Mouse (Mus musculus) erythroblast, embryonic 14.5 days (primary cell): ENCODE measurements around the gene Myo1a.

Experiments
- GATA1 ChIP-seq: IDR thresholded peaks from 2 replicates; pipeline ENCODE4 v1.6.1; 2012; ENCODE audit warnings: low read length, inconsistent platforms, mixed read lengths
- TAL1 ChIP-seq: IDR thresholded peaks from 3 replicates; pipeline ENCODE4 v1.6.1; 2012; ENCODE audit warnings: low read length, inconsistent platforms, mixed read lengths

DNA sequence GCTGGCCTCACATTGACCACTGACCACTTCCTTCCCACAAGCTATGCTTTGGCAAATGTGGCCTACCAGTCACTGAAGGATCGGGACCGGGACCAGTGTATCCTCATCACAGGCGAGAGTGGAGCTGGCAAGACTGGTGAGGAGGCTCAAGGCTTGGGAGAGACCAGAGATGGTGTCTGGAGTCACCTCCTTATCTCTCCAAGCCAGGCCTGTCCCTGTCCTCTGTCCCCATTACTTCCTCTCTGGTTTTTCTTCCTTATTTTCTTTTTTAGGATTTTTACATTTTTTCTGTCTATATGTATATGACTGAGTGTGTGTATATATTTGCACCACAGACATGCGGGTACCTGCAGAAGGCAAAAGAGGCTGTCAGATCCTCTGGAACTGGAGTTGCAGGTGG, 813 bp downstream of the Myo1a start:
- TF ChIP-seq GATA1 (no peak), TAL1 (no peak)
